Mouse (Mus musculus) hindbrain, embryonic 14.5 days (tissue): ENCODE data around the gene Kdm5b. TPM values are rescaled to one million over a fixed set of nuclear protein-coding genes. Genes with fewer than 3 reads are reported as not detected.

Experiments
- ATAC-seq: fragments of 200-750 bp; cut with Nextera tagmentation; 2 replicates; pipeline ENCODE4 v1.8.0; 2017; ENCODE audit warnings: moderate number of reproducible peaks, mild to moderate bottlenecking, moderate TSS enrichment, moderate library complexity; ENCODE audit not compliant: low FRiP score
- DNase-seq: peaks from one replicate; pipeline ENCODE4 v3.0.0-alpha.2; 2015; ENCODE audit warnings: low spot score
- H3K27ac ChIP-seq: fragments of 300-500 bp; sonication (generic); 2 replicates; pipeline ENCODE4 v1.5.1; 2014; ENCODE audit warnings: mild to moderate bottlenecking, moderate library complexity
- H3K27me3 ChIP-seq: fragments of 300-500 bp; sonication (generic); 2 replicates; pipeline ENCODE4 v1.6.1; 2014; ENCODE audit warnings: mild to moderate bottlenecking, low read length, mixed read lengths; ENCODE audit not compliant: control insufficient read depth, insufficient read depth
- H3K36me3 ChIP-seq: fragments of 300-500 bp; sonication (generic); replicated peaks from 2 replicates; pipeline ENCODE4 v1.6.1; 2014; ENCODE audit not compliant: control insufficient read depth, insufficient read depth
- H3K4me1 ChIP-seq: fragments of 300-500 bp; sonication (generic); replicated peaks from 2 replicates; pipeline ENCODE4 v1.6.1; 2014; ENCODE audit warnings: antibody characterized with exemption, low read length, mixed read lengths; ENCODE audit not compliant: control insufficient read depth, insufficient read depth
- H3K4me2 ChIP-seq: fragments of 300-500 bp; sonication (generic); replicated peaks from 2 replicates; pipeline ENCODE4 v1.6.1; 2014; ENCODE audit warnings: mild to moderate bottlenecking, moderate library complexity
- H3K4me3 ChIP-seq: fragments of 300-500 bp; sonication (generic); replicated peaks from 2 replicates; pipeline ENCODE4 v1.5.1; 2014; ENCODE audit warnings: mild to moderate bottlenecking, low read length
- H3K9ac ChIP-seq: fragments of 300-500 bp; sonication (generic); 2 replicates; pipeline ENCODE4 v1.6.1; 2014
- H3K9me3 ChIP-seq: fragments of 300-500 bp; sonication (generic); 2 replicates; pipeline ENCODE4 v1.6.1; 2016; ENCODE audit warnings: low read length; ENCODE audit not compliant: control insufficient read depth
- whole genome bisulfite sequencing: fragments of 180-500 bp; shearing (Covaris S2); extraction: QIAGEN DNeasy Blood & Tissue Kit; methylation state at CpG from one replicate; pipeline ENCODE4 v1.1.7; 2014; 5-methylcytosine and 5-hydroxymethylcytosine counted together
- polyA plus RNA-seq: library from polyadenylated mRNA; unstranded; fragments of >200 nt; fragmentation: Nextera tagmentation; extraction: Ambion mirVana; gene quantifications from 2 replicates; pipeline ENCODE4 v1.2.1, GENCODE M21; 2014

The Kdm5b gene
- polyA plus RNA-seq, 1 experiment from 2014 or later, result 83.0 TPM

DNA sequence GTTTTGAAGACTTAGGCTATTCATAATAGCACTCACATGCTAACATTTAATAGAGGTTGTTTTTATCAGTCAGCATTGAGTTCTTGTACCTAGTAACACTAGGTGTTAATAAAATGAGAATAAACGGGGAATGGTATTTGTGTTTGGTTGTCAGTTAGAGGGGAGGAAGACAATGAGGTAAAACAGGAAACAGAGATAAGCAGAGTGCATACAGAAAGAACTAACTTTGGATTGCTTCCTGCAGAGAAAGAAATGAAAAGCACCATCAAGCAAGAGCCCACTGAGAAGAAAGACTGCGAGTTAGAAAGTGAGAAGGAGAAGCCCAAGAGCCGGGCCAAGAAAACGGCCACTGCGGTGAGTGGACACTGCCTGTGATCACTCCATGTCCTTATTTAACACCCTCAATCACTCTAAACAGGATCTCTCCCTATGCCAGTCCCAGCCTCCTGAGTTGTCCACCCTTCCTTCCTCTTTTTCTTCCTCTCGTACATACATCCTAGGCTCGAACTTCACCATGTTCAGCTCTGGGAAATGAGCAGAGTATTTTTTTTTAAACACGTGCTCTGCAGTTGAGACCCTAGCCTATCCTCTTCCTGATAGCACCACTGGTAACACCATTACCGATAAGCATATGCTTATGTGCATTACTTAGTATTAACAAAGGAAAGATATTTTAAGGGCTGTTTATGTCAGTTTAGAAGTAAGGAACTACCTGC is 37.5 kb downstream of the Kdm5b start:
- no peaks in the 10 kb centered on the region for H3K9me3 ChIP-seq
- H3K9ac ChIP-seq, result no peak overlapping the region
- H3K27me3 ChIP-seq, result no peaks in the 10 kb centered on the region
- H3K4me1 ChIP-seq, result no peaks in the 10 kb centered on the region
- no peak for ATAC-seq
- no peak for DNase-seq
- H3K36me3 ChIP-seq, result peaks cover 90% of the 10 kb centered on the region
- H3K4me2 ChIP-seq, result no peak overlapping the region
- no peak overlapping the region for H3K27ac ChIP-seq
- no peak overlapping the region for H3K4me3 ChIP-seq
- 95% methylated on average over 9 of the region's 9 CpGs for WGBS

DNA sequence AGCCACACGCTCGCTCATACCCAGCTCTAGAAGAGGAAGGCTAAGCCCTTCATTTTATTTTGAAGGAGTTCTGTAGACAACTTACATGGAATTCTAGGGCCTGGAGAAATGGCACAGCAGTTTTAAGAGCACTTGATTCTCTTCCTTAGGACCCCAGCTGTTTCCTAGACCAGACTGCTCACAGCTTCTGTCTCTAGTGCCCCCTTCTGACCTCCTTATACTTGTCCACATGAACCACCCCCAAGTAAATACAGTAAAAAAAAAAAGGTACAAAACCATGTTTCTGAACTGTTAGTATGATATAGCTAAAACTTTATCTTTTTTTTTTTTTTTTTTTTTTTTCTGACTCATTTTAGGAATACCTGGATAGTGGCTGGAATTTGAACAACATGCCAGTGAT is 44.1 kb downstream of the Kdm5b start:
- ATAC-seq, result no peak
- Histone ChIP-seq H3K27me3 (no peaks in the 10 kb centered on the region), H3K4me1 (no peaks in the 10 kb centered on the region), H3K4me3 (no peak overlapping the region), H3K9ac (no peak overlapping the region), H3K36me3 (peaks cover 91% of the 10 kb centered on the region), H3K9me3 (no peaks in the 10 kb centered on the region), H3K4me2 (no peak overlapping the region), H3K27ac (no peak overlapping the region)
- no peak for DNase-seq
- 95% methylated on average over 2 of the region's 2 CpGs for WGBS

- DNase-seq (no peak), ATAC-seq (no peak)
- Histone ChIP-seq H3K4me3 (no peak overlapping the region), H3K9me3 (no peaks in the 10 kb centered on the region), H3K27me3 (no peaks in the 10 kb centered on the region), H3K4me1 (no peaks in the 10 kb centered on the region), H3K9ac (no peak overlapping the region), H3K27ac (no peak overlapping the region), H3K4me2 (no peak overlapping the region), H3K36me3 (peaks cover 97% of the 10 kb centered on the region)
- 92% methylated on average over 8 of the region's 8 CpGs for WGBS
These were observed 45.7 kb downstream of the Kdm5b start for GRCm38 (mm10) chr1:134605670-134606069.

DNA sequence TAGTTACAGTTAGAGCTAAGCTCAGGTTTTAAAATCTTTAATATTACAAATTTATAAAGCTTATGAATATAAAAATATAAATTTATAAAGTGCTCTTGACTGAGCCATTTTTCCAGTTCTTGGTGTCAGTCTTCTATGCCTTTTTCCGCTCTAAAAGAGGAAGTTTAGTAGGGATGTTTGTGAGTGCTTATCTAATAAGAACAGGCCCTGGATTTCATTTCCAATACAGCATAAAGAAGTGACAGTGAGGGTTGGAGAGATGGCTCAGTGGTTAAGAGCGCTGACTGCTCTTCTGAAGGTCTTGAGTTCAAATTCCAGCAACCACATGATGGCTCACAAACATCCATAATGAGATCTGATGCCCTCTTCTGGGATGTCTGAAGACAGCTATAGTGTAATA is 46.4 kb downstream of the Kdm5b start:
- ATAC-seq, result no peak
- WGBS, result 96% methylated on average over 2 of the region's 2 CpGs
- no peaks in the 10 kb centered on the region for H3K27me3 ChIP-seq

DNA sequence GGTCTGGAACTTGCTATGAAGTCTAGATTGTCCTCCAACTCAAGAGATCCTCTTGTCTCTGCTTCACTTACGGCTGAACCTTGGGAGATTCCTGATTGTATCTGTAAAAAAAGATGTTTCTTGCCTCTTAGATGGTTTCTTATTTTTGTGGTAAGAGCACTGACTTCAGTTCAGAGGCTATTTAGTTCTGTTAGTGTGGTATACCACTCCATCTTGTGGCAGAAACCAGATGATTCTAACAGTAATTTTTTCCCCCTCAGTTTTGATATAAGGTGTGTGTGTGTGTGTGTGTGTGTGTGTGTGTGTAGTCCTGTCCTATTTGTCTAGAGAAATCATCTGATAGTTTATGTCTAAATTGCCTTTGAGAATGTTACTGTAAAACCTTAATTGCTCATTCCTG is 47.3 kb downstream of the Kdm5b start:
- ATAC-seq, result no peak
- no peak overlapping the region for H3K4me2 ChIP-seq
- DNase-seq, result no peak
- H3K27me3 ChIP-seq, result no peaks in the 10 kb centered on the region
- H3K4me3 ChIP-seq, result no peak overlapping the region
- no peak overlapping the region for H3K27ac ChIP-seq
- no peaks in the 10 kb centered on the region for H3K9me3 ChIP-seq
- 91% methylated on average over 1 of the region's 1 CpGs for WGBS
- peaks cover 95% of the 10 kb centered on the region for H3K36me3 ChIP-seq
- no peaks in the 10 kb centered on the region for H3K4me1 ChIP-seq
- no peak overlapping the region for H3K9ac ChIP-seq

More for the DNA sequence above, 46.4 kb downstream of the Kdm5b start:
- Histone ChIP-seq H3K27ac (no peak overlapping the region), H3K36me3 (peaks cover 97% of the 10 kb centered on the region), H3K9ac (no peak overlapping the region), H3K4me1 (no peaks in the 10 kb centered on the region), H3K4me3 (no peak overlapping the region), H3K9me3 (no peaks in the 10 kb centered on the region), H3K4me2 (no peak overlapping the region)
- no peak for DNase-seq

DNA sequence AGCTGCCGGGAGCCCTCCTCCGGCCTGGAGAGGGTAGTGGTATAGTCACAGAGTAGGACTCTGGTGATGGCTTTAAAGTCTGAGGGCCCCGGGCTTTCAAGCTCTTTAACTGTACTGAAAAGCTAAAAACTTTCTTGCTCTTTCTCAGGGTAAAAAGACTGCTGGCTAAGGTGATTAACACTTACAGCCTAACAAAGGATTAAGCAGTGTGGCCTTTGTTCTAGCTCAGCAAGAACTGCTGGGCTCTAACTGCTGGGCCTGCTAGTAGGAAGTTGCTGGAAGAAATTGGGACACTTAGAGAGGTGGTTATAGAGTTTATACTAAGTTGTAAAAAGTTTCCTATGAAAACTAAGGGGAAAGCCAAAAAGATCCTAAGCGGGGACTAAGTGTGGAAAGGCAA is 49.2 kb downstream of the Kdm5b start:
- H3K36me3 ChIP-seq, result peaks cover 97% of the 10 kb centered on the region
- WGBS, result 72% methylated on average over 4 of the region's 4 CpGs
- H3K9ac ChIP-seq, result no peak overlapping the region
- no peak for DNase-seq
- no peaks in the 10 kb centered on the region for H3K4me1 ChIP-seq
- no peak overlapping the region for H3K27ac ChIP-seq
- H3K27me3 ChIP-seq, result no peaks in the 10 kb centered on the region
- no peaks in the 10 kb centered on the region for H3K9me3 ChIP-seq
- no peak for ATAC-seq
- no peak overlapping the region for H3K4me3 ChIP-seq
- H3K4me2 ChIP-seq, result no peak overlapping the region

- Histone ChIP-seq H3K27me3 (no peaks in the 10 kb centered on the region), H3K36me3 (peaks cover 95% of the 10 kb centered on the region), H3K9ac (no peak overlapping the region), H3K9me3 (no peaks in the 10 kb centered on the region), H3K4me2 (no peak overlapping the region), H3K27ac (no peak overlapping the region), H3K4me3 (no peak overlapping the region), H3K4me1 (no peaks in the 10 kb centered on the region)
- WGBS, result 95% methylated on average over 5 of the region's 5 CpGs
- no peak for DNase-seq
- ATAC-seq, result no peak
These were observed 54.6 kb downstream of the Kdm5b start for GRCm38 (mm10) chr1:134614554-134614953.

GRCm38 (mm10) chr1:134614988-134615387 is 55.0 kb downstream of the Kdm5b start:
- H3K4me3 ChIP-seq, result no peak overlapping the region
- no peaks in the 10 kb centered on the region for H3K9me3 ChIP-seq
- H3K4me1 ChIP-seq, result no peaks in the 10 kb centered on the region
- H3K4me2 ChIP-seq, result no peak overlapping the region
- no peak for DNase-seq
- H3K9ac ChIP-seq, result no peak overlapping the region
- H3K27me3 ChIP-seq, result no peaks in the 10 kb centered on the region
- WGBS, result 97% methylated on average over 2 of the region's 2 CpGs
- H3K36me3 ChIP-seq, result peaks cover 96% of the 10 kb centered on the region
- H3K27ac ChIP-seq, result no peak overlapping the region
- ATAC-seq, result no peak

DNA sequence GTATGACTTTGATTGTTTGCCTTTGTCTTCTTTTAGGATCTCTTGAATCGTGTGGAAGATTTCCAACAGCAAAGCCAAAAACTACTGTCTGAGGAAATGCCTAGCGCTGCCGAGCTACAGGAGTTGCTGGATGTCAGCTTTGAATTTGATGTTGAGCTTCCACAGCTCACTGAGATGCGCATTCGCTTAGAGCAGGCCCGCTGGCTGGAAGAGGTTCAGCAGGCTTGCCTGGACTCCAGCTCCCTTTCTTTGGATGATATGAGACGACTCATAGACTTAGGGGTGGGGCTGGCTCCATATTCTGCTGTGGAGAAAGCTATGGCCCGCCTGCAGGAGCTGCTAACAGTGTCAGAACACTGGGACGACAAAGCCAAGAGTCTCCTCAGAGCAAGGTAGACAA is 57.7 kb downstream of the Kdm5b start:
- Histone ChIP-seq H3K9me3 (no peaks in the 10 kb centered on the region), H3K4me2 (no peak overlapping the region), H3K27me3 (no peaks in the 10 kb centered on the region), H3K36me3 (peaks cover 97% of the 10 kb centered on the region), H3K27ac (no peak overlapping the region), H3K9ac (no peak overlapping the region), H3K4me1 (no peaks in the 10 kb centered on the region), H3K4me3 (no peak overlapping the region)
- ATAC-seq (no peak), DNase-seq (no peak)
- 88% methylated on average over 9 of the region's 9 CpGs for WGBS

DNA sequence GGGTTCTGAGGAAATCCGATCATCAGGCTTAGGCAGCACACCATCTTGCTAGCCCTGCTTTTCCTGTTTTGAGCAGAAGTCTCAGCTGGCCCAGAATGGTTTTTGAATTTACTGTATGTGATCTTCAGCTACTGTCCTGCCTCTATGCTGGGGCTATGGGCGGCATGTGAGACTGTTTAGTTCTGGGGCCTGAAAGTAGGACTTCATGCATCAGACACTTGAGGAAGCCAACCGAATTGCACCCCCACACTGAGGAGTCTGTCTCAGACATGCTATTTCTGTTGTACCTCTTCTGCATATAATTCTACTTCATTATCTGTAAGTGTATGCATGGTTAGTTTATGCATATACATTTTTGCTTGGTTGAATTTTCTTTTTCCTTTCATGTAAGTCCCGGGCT is 65.4 kb downstream of the Kdm5b start:
- ATAC-seq (no peak), DNase-seq (no peak)
- no peak overlapping the region for H3K27ac ChIP-seq
- no peak overlapping the region for H3K4me3 ChIP-seq
- no peak overlapping the region for H3K4me2 ChIP-seq
- no peak overlapping the region for H3K9ac ChIP-seq
- H3K9me3 ChIP-seq, result no peaks in the 10 kb centered on the region
- WGBS, result 90% methylated on average over 4 of the region's 4 CpGs
- H3K27me3 ChIP-seq, result no peaks in the 10 kb centered on the region
- H3K36me3 ChIP-seq, result peaks cover 99% of the 10 kb centered on the region
- H3K4me1 ChIP-seq, result no peaks in the 10 kb centered on the region
